Mouse (Mus musculus): ENCODE measurements around the gene Cdk15.

- TF ChIP-seq CTCF (IDR thresholded peaks at IDR 0.05; ENCODE audit: low read depth) (no peak), EP300 (optimal IDR thresholded peaks at IDR 0.05) (no peak)
Measured at GRCm38 (mm10) chr1:59295769-59296168, 39.1 kb downstream of the Cdk15 start.

Data from stomach, postnatal 0 days (tissue).